Mouse (Mus musculus): ENCODE measurements around the gene Mapk7.
A peak's percentile ranks its signal among the peaks of the same experiment; 100 is the strongest.

The Mapk7 gene

DNA sequence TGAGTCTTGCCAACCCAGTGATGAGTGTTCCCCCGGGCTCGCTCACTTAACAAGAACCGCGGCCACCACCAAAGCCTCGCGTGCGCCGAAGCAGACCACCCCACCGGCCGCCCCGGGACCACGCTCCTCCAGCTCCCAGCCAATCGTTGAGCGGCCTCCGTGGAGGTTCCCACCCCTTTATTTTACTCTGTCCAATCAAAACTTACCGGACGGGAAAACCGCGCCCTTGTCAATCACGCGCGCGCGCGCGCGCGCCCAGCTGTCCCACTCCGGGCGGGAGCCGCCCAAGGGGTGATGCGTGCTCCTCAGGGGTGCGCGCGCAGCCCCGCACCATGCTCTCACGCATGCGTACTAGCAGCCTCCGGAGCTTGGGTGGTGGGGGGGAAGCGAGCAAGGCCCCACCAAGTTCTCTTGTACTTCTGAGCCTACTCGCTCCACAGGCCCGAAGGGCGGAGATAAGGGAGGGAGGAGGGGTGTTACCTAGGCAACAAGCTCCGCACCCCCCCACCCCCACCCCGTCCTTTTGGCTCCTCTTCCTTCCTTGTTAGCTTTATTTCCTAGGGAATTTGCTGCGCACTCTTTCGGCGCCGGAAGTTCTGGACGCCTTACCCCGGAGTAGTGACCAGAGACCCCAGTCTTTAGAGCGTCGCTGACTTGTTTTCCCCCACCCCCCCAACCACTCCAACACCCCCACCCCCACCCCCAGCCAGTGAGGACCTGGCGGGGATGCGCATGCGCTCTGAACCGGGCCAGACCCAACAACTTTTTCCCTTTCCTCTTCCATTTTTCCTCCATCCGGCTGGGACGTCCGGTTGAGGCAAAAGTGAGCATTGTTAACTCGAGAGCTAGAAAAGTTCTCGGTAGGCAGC is at the start of gene Mapk7:
Gene Mapk7, minus strand, starts transcription at position 278 of the 869 bp plus-strand sequence.
- peak; percentile 97 for DNase-seq

DNA sequence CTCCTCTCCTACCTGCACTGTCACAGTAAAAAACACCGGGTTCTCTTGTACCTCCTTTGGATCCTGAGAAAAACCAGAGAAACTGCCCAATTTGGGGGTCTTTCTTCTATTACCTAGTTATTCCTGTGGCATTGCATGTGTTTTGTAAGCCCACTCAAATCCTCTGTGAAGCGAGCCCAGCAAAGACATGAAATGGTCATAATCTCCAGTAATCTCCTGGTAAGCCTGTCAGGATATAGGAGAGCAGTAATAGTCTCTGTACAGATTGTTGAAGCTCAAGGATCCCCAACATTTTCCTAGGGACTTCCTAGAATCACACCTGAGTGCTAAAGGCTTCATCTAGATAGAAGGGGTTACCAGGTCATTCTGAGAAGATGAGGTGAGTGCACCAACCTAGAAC is 46.9 kb upstream of the Mapk7 start:
- DNase-seq, result no peak

DNA sequence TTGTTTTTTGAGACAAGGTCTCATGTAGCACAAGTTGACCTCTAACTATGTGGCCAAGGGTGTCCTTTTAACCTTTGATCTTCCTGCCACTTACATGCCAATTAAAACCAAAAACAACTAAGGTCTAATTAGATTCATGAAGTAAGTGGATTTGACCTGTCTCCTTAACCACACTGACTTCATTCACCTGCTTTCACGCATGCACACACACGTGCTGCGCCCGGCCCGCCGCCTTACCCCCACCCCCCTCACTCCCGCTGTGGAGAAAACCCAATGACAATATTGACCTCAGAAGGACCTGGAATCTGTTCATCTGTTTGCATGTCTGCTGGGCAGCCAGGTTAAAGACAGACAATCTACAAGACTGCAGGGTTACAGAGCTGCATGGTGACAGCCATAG is 46.4 kb upstream of the Mapk7 start:
- DNase-seq, result no peak

DNA sequence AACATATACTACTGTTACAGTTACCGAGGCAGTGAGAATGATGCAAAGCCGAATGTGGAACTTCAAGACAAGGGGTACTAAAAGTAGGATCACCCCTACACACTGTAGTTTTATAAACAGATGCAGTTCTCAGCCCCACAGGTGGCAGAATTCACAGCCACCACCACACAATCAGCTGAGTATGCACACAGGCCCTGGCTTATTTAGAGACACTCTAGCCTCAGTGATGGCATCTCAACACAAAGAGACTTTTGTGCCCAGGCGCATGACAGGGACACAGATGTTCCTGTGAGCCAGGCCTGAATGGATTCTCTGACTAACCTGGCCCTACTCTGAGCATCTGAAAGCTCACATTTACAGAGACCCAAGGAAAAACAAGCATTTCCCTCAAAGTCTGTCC is 43.2 kb upstream of the Mapk7 start:
- DNase-seq, result no peak

DNA sequence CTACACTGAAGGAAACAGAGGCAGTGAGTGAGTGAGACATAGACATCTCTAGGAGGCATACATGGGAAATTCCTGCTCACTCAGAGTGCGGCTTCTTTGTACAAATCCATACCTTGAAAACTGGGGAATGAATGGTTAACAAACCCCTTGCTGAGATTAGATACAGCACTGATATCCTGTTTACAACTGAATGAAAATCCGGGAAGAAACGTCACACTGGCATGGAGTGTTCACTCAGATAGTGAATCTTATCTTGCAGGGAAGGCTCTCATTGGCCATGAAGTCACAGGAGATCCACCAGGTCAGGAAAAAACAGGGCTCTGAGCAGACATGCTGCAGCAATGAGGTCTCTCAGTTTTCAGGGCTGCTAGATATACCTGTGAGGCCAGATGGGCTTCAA is 42.7 kb upstream of the Mapk7 start:
- no peak for DNase-seq

DNA sequence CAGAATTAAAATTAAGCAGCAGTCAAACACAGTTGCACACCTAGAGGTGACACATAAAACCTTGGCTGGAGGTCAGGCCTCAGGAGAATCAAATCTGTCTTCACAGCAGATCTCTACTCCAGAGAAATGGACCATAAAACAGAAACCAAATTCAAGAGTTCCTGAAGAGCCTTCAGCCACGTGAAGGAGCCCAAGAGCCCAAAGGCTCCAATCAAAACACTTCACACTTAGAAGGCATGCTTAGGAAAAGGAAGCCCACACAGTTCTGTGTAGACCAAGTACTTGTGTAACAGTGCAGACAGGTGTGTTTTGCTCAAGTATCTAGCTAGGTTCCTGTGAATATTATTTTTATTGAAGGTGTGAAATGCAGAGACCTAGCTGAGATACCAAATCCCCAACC is 41.3 kb upstream of the Mapk7 start:
- DNase-seq, result no peak

DNA sequence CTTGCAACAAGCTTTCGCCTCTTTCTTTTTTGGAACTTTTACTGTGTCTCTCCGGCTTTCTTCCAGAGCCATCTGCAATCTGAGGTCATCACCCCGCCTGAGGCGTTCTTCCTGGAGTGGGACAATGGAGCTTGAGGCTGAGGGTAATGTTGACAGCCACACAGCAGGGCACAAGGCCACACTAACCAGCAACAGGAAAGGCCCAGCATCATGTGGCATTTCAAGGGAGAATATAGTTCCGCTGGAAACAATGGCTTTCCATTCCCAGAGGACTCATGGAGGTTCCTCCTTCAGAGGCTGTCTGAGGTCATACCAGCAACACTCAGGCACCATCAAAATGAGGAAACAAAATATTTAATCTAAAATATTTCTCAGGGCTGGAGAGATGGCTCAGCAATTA is 39.4 kb upstream of the Mapk7 start:
- no peak for DNase-seq

DNA sequence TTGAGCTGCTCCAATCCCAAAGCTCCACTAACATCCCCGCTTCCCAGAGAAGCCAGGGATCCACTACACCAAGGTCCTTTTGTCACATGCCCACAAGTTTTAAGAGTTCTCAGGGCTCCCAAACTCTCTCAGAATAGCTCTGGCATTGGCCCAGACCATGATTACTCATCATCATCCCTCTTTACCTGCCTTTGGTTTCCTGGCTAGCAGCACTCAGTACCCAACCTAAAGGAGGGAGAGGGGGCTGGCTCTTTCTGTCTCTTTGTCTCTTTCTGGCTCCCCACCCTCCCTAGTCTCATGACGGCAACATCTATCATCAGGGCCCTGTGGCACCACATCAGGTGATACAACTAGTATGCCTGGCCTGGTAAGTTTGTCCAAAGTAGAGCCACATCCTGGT is 38.6 kb upstream of the Mapk7 start:
- no peak for DNase-seq

DNA sequence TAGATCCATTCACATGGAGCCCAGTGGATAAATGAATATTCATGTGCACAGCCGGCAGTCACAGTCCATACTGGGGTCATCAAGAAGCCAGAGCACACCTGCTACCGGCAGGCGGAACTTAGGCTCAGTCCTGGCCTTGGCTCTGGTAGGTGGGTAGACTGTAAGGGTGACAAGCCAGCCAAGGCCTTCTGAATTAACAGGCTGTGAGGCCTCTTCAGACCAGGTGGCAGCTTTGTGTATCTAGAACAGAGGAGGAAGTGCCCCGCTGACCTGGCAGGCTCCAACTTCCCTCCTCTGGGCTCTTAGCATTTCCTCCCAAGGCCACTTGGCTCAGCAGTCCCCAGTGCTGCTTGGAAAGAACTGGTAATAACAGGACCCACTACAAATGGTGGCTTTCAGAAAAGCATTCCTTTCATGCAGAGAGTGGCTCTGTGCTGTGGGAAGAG is 35.1 kb upstream of the Mapk7 start:
- peak; percentile 95 for DNase-seq

DNA sequence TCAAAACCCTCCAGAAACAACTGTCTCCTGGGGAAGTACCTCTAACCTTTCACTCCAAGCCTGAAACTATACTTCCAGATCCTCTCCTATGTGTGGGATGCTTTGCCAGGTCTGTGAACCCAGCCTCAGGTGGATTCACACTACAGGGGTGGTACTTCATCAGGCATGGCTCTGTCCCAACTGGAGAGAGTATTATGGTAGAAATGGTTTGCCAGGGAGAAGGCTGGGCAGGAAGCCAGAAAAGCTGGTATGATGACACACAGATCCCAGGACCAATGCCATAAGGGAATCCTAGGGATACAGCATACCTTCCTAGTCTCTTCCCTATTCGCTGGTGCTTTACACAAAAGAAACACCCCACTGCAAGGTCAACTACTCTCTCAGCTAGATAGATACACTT is 32.7 kb upstream of the Mapk7 start:
- peak; percentile 89 for DNase-seq

DNA sequence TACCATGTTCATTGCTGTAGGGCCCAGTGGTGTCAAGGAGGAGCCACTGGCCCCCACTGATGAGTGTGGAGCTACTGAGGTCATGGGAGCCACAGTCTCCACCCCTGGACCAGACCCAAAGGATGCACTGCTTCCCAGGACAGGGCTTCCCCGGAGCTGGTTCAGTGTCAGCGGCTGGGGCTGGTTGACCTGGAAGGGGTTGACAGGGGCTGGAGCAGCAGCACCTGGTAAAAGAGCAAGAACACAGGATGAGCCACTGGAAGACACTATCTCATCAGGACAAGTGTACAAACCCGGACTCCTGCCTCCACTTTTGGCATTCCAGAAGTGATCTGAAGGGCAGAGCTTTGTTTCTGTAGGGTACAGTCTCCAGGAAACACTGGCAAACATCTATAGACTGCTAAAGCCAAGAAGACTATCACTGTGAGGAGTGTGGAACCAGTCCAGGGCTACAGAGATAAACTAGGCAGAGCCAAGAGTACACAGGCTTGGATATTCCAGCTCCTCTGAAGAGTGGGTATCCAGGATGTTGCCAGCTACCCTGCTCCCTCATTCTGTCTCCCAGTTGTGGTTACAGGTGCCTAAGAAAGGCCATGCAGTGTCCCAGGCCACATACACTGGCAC is 25.4 kb upstream of the Mapk7 start:
- peak; percentile 30 for DNase-seq

DNA sequence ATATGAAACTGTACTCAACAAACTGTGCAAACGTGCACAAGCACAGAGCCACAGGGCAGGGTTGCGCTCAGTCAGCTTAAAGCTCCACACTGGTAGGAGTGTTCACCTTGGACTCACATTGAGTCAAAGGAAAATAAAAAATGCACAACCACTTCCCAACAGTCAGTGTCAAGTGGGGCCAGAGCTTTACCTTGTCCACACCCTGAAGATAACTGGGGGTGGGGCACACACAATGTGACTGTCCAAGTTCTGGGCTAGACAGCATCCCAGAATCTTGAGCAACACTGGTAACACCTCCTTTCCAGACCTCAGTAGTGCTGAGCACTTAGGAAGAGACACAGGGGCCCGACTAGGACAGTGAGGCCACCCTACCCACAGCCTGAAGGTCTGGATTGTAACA is 24.7 kb upstream of the Mapk7 start:
- no peak for DNase-seq

DNA sequence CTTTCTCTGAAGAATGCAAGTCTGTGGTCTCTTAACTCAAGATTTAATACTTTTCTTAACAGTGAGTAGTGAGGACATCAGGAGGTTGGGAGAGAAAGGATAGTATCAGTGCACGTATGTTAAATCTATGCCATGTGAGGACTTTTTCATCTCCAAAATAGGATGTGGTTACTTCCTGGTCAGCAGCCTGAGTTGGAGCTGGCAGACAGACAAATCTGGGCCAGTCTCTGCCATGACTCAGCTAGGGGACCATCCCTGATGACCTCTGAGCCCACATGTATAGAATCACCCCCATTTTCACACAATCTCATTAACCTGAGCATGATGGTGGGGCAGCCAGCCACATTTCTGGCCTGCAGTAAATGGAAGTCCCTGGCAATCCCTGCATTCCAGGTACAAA is 23.8 kb upstream of the Mapk7 start:
- peak; percentile 14 for DNase-seq

DNA sequence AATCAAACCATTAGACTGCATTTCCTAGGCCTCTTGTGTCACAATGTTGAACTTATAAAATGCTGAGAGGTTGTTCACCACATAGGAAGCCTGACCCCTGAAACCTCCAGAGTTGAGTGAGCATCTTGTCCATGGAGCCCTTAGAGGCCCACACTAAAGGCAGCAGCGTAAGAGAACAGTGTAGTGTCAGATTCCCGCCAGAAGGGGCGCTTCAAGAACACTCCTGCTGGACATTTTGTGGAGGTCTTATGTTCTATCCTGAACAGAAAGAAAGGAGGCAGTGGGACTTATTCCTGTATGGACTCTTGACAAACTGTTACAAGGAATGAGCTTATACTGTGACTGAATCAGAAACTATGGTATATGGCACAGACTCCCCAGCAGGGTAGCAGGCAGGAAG is 20.7 kb upstream of the Mapk7 start:
- peak; percentile 45 for DNase-seq

DNA sequence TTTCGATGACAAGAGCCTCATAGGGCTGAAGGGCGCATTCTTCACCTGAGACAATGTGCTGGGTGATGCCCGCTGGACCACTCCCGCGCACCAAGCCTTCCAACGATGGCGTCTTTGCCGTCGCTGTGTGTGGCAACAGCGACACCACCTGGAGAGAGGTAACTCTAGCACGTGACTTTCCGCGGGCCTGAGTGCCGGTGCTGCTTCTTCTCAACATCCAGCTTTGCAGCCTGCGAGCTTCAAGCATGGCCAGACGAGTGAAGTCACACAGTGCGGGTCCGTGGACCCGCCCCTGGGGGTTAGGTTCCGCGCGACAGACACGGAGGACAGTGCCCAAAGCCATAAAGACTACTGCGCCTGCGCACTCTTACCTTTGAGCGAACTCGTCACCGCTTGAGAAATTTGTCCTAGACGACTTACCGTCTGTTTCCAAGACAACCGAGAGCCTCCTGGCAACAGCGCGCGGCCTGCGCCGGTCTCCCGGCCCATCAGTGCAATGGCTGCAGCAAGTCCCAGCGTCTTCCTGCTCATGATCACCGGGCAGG is 10.6 kb upstream of the Mapk7 start, which contains the start of gene B9d1:
Gene B9d1, plus strand, starts transcription at position 432 of the 545 bp plus-strand sequence.
- DNase-seq, result peak; percentile 98

DNA sequence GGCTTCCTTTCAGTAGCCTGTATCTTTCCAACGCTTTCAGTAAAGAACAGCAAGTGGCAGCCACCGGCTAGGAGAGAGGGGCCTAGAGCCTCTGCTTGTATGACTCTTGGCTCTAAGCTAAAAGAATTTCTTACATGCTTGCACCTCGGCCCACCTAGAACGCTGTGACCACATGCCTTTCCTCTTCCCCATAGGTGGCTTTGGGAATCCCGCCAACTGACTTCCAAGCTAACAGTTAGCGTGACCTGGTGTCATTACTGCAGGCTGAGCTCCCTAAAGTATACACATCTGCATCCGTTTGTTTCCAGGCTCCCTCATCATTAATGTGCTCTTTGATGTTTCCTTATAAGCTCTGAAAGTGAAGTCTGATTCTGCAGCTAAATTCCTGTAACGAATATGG is 9.7 kb upstream of the Mapk7 start:
- peak; percentile 64 for DNase-seq

DNA sequence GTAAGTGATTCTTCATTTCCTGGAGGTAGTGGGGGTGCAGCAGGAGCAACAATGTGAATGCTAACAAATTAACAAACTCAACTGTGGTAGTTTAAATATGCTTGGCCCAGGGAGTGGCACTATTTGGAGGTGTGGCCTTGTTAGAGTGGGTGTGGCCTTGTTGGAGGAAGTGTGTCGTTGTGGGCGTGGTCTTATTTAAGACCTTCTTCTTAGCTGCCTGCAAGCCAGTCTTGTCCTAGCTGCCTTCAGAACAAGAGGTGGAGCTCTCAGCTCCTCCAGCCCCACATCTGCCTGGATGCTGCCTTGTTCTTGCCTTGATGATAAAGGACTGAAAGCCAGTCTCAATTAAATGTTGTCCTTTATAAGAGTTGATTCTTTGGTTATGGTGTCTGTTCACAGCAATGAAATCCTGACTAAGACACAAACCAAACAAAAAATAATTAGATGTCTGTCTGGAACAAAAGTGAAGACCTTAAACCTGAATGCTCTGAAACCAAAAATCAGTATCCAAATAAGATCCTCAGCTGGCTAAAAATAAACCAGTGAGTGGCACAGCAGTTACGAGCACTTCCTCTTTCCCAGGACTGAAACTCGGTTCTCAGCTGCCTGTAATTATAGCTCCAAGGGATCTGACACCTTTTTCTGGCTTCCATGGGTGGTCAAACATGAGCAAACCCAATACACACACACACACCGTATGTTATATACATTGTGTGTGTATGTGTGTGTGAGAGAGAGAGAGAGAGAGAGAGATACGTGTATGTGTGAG is 4.7 kb upstream of the Mapk7 start:
- DNase-seq, result no peak

DNA sequence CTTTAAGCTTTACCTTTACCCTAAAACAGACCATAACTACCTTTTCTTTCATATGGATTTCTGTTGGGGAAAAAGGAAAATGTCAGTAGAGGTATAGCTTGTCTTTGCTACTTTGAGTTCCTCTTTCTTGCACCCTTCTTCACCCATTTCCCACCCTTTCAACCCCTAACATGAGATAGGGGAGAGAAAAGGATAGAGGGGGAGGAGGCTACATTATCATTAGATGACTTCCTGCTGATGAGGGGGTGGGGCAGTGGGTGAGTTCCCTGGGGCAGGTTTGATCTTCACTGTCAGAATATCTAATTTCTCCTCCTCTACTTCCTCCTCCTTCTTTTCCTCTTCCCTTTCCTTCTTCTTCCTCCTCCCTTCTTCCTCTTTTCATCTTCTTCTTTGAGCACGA is 3.3 kb upstream of the Mapk7 start:
- DNase-seq, result no peak

DNA sequence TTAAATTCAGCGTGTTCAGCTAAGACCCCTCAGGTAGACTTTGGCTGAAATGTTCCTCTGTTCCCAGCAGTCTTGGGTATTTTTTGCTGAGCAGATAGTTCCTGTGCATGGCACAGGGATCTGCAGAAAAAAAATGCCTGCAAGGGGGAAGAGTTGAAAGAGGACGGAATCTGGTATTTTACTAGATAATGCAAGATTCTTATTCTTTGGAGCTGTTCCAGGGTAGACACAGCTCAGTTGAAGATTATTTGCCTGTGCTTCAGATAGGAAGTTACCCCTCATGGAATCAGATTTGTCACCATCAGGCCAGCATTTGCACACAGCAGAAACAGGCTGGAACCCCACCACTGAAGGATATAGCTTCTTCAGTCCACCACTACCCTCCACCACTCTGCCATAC is 1.3 kb upstream of the Mapk7 start:
- peak; percentile 42 for DNase-seq

DNA sequence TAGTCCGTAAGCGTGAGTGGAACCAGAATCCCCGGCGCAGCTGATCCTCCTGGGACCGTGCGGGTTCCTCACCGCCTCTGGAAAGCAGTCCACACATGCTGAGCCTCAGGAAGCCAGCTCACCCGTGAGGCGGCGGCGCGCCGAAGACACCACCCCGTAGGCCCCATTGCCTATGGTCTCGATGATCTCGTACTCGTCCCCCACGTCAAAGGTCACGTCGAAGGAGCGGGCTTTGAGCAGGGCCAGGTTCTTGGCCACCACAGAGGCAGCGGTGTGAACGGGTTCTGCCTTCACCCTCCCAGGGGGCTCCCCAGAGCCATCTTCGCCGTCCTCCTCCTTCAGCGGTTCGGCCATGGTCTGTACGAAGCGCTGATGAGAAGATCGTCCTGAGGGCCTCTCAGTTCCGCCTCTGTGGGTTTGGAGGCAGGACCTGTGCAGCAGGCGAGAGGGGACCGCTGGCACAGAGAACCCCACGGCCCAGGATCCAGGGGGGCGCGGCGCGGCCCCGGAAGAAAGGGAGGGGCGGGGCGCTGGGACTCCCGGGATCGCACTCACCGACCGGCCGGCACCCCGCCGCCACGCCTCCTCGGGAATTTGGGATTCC is 579 bp downstream of the Mapk7 start:
- DNase-seq, result peak; percentile 77

DNA sequence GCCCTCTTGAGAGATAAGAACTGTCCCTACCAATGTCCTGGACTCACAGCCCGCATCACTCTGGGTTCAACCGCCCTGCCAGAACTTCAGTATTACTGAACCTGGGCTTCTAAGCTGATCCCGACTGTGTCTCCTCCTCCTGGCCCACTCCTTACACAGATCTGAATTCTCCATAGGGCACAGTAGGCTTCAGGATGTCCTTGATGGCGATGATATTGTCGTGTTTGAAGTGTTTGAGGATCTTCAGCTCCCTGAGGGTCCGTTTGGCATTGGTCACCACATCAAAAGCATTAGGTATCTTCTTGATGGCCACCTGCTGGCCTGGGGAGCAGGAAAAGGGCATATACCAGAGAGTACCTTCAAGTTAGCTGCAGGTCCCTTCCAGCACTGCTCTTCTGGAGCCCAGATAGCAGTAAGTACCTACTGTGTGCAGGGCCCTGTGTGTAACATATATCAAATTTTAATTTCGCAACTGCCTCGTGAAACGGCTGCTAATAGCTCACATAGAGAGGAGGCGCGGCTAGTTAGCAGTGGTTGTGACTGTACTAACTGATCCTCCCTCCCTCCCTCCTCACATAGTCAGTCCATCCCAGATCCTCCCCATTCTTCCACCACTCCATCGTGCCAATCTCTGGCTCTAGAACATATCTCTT is 1.3 kb downstream of the Mapk7 start:
- DNase-seq, result peak; percentile 56

DNA sequence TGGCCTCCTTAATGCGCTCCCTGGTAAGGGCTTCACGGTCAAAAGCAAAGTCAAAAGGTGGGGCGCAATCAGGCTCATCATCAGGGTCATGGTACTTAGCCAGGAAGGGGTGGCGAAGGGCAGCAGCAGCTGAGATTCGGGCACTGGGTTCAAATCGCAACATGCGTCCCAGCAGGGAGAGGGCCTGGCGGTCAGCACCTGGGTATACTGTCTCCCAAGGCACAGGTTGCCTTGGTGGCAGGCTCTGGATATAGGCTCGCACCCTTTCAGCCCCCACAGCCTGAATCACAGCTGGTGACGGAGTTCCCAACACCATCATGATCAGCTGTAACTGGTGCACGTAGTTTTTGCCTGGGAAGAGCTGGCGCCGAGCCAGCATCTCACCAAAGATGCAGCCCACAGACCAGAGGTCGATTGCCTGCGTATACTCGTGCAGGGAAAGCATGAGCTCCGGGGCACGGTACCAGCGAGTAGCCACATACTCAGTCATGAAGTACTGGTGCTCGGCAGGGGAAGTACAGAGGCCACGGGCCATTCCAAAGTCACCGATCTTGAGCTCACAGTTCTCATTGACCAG is 3.2 kb downstream of the Mapk7 start:
- peak; percentile 60 for DNase-seq
